Mouse (Mus musculus) gastrocnemius, postnatal 14 days (tissue): ENCODE data around the gene Vwf. TPM values are rescaled to one million over a fixed set of nuclear protein-coding genes. Genes with fewer than 3 reads are reported as not detected.

Experiments
- DNase-seq: peaks from one replicate; pipeline ENCODE4 v3.0.0; 2021; ENCODE audit warnings: mixed read lengths
- intact Hi-C: fragments of 180-260 bp; cut with DNase I; formaldehyde crosslinking; loops from one replicate; pipeline ENCODE4 v1.15.1; 2025; ENCODE audit warnings: low total_unique reads
- total RNA-seq, 2 experiments: library from RNA; stranded (reverse); gene quantifications; 2 replicates each; pipeline ENCODE4 v1.2.3; 2021

Gene Vwf
- total RNA-seq, 2 experiments from 2014 or later, result 25.4 to 29.5 TPM

- intact Hi-C loops, result no loop called here
- peak; percentile 91 for DNase-seq
These were observed 56.7 kb downstream of the Vwf start for GRCm38 (mm10) chr6:125603234-125603633.

DNA sequence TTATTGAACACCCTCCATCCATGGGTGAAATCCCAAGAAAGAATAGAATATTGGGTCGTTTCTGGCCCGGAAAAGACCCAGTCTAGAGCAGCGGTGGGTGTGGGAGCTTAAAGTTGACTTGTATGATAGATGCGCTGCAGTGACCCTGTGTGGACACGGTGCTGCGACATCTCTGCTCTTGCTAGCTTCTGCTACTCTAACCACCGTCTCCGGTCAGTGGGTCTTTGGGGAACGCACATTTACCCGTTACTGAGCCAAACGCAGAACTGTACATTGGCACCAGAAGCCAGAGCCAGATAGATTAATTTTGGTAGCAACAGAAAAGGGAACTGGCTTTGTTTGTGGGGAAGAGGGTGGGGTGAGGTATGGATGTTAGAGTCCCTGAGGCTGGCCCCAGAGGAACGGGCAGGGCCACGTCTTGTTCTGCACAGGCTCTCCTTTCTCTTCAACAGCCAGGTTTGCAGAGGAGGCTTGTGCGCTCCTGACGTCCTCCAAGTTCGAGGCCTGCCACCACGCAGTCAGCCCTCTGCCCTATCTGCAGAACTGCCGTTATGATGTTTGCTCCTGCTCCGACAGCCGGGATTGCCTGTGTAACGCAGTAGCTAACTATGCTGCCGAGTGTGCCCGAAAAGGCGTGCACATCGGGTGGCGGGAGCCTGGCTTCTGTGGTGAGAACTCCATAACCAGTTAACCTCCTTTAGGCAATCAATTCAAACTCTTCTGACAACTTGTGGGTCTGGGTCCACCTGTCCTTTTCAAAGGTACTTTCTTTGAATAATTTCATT lies 57.3 kb downstream of the Vwf start:
- DNase-seq, result no peak
- intact Hi-C loops, result no loop called here

GRCm38 (mm10) chr6:125604463-125605191 lies 58.1 kb downstream of the Vwf start:
- intact Hi-C loops, result no loop called here
- peak; percentile 60 for DNase-seq

DNA sequence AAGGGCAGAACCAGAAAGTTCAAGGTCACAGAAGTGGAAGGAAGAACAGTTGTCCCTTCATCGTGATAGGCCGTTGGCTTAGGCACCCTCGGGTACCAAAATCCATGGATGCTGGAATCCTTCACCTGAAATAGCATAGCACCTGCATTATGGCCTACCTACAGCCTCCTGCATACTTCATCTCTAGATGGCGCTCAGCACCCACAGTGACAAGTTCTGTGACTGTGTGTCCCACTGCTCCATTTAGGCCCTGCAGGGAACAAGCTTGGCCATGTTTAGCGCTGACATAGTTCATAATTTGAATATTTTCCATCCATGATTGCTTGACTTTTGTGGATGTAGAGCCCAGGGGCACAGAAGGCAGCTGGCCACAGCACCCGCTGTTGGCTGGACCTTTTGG lies 62.5 kb downstream of the Vwf start:
- DNase-seq, result no peak
- intact Hi-C loops, result no loop called here

DNA sequence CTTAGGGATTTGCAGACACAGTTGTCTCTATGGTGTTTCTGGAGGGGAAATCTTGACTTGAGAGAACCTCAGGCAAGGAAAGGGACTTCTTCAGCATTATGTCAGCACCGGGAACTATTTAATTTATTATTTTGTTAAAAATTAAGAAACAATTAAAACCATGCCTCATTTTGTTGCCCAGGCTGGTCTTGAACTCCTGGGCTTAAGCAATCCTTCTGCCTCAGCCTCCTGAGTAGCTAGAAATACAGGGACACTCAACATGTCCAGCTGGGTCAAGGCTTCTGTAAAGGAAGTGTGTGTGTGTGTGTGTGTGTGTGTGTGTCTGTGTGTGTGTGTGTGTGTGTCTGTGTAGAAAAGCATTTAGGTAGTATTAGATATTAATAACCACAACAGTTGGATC lies 71.3 kb downstream of the Vwf start:
- DNase-seq, result no peak
- intact Hi-C loops, result no loop called here

DNA sequence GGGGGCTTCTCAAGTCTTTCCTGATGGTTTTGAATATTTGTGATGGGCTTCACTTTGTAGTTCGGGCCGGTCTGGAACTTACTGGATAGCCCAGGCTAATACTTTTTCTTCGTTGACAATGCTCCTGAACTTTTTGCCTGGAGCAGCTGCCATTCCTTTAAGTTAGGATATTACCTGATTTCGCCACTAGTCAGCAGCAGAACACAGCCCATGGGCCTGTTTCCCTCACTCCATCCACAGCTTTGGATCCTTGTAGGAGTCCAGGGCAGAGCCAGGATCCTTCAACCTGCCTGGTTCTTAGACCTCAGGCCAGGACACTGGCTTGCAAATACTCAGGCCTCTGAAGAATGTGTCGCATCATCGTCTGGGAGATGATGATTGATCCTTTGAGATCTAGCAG lies 74.2 kb downstream of the Vwf start:
- intact Hi-C loops, result no loop called here
- DNase-seq, result no peak

- intact Hi-C loops, result no loop called here
- DNase-seq, result no peak
These were observed 75.9 kb downstream of the Vwf start for GRCm38 (mm10) chr6:125622434-125622833.

- no peak for DNase-seq
- intact Hi-C loops, result no loop called here
These were observed 93.9 kb downstream of the Vwf start for GRCm38 (mm10) chr6:125640486-125640885.

- intact Hi-C loops, result no loop called here
- DNase-seq, result no peak
These were observed 94.6 kb downstream of the Vwf start for GRCm38 (mm10) chr6:125641146-125641545.

DNA sequence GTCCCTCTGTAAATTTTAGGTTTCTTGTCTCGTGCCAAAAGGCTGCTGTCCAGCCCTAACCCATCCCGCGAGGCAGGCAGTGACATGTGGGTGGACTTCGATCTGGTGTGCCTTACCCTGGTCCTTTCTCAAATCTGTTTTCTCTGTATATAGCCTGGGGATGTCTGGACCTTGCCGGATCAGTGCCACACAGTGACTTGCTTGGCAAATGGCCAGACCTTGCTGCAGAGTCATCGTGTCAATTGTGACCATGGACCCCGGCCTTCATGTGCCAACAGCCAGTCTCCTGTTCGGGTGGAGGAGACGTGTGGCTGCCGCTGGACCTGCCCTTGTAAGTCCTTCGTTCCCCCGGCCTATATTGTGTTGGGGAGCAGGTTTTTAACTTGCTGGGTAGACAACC lies 102.4 kb downstream of the Vwf start:
- intact Hi-C loops, result no loop called here
- DNase-seq, result no peak

DNA sequence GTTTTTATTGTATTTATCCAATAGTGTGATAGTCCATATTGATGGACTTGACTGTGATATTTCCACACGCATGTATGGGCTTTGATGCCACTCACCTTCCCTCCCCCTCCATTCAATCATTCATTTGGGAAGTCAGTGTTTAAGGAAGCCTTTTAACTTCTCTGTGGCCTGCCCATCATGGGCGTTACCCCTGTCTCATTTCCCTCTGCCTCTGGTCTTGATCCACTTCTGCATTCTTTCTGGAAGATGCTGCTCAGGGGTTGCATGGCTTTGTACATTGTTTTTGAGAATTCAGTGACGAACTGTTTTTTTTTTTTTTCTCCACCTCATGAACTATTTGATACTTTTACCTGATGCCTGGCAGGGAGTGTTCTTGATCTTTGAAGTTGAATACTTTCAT lies 104.8 kb downstream of the Vwf start:
- intact Hi-C loops, result no loop called here
- DNase-seq, result no peak

DNA sequence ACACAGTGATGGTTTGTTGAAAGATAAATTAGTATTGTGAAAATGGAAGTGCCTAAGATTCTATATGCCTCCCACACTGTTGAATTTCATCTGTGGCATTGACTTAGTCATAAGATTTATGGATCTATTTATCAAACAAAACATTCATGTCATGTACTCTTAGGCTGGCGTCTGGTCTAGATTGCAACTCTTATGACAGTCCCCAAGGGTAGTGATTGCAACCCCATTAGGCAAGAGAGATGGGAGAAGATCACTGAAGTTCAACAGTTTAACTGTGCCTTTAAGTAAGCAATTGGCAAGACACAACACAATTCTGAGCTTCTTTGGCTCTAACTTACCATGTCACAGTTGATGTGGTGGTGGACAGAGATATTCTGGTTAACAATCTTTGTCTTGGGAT lies 106.8 kb downstream of the Vwf start:
- no peak for DNase-seq
- intact Hi-C loops, result no loop called here

GRCm38 (mm10) chr6:125656921-125657320 lies 110.3 kb downstream of the Vwf start:
- intact Hi-C loops, result no loop called here

DNA sequence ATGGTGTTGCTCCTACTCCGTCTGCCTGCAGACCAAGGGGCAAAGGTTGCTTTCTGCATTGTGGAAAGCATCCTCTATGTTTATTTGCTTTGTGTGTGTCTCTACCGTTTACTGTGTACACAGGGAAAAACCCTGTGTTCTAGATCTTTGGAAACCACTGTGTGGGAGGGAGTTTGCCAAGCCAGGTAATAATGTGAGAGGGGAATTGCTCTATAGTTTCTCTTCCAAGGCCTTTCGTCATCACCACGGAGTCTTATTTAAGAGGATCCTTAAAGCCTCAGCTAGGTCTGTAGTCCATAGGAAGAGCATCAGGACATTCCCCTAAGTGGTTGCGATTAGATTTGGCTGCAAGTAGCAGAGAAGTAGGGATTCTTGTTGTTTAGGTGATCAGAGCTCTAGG lies 111.4 kb downstream of the Vwf start:
- intact Hi-C loops, result no loop called here
- no peak for DNase-seq

More at GRCm38 (mm10) chr6:125656921-125657320, 110.3 kb downstream of the Vwf start:
- DNase-seq, result no peak

DNA sequence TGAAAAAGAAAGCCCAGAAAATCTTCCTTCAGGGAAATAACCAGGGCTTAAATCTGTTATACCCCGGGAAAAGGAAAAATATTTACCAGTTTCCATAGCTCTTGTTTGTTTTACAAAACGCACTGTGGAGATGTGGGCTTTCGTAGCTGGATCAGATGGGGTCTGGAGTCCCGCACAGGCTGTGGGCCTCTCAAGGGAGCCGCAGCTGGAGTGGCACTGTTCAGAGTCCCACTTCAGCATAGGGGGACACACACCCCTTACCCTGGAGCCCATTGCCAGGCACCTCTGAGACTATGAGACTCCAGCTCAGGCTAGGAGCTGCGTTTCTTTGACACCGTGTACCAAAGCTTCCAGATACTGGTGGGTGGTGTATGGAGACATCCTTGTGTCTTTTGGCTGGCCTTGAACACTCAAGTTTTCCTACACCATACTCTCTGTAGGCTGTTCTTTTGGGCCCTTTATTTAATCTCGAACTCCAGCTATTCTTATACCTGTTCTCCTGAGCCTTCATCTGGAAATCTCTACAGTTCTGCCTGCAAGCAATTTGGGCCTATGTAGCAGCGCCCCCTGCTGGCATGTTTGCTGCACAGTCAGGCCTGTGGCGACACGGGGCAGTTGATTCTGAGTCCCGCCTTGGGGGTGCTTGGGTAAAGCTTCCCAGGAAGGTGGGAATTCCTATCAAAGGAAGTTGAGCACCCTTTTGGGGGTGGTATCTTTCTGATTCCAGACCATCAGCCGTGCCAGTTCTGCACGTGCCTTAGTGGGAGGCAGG lies 114.7 kb downstream of the Vwf start:
- peak; percentile 78 for DNase-seq
- intact Hi-C loops, result loop anchor here (2.0 kb wide), 1 partner anchor 34 kb away; no protein-coding TSS in a partner anchor

DNA sequence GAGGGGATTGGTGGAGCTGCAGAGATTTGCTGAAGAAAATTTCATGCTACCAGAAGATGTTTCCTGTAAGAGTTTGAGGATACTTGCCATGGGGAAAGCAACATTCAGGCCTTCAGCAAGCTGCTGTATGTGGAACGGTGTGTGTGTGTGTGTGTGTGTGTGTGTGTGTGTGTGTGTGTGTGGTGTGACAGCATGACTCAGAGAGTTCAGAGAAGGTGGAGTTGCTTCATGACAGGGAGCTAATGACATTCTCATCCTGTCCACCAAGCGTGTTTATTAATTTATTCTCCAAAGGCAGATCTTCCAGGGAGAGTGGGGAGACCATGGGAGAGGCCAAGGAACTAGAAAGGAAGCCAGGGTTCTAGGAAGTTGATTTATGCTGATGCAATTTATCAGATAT lies 117.3 kb downstream of the Vwf start:
- intact Hi-C loops, result no loop called here
- no peak for DNase-seq

GRCm38 (mm10) chr6:125671835-125672234 lies 125.3 kb downstream of the Vwf start:
- no peak for DNase-seq
- intact Hi-C loops, result no loop called here

DNA sequence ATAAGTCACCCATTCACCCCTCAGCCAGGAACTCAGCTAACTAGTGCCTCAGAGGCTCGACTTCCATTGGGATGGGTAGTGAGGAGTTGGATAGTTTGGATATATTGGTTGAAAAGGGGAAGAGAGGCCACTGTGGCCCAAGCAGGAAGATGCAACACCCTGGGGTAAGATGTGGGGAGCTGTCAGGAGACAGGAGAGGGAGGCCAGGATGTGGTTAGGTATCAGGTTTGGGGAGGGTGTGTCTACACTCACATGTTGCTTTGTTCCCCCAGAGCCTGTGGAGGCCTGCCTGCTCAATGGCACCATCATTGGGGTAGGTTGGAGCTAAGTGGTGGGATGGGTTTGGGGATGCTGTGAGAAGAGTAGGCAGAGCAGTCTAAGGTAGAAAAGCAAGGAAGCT lies 131.9 kb downstream of the Vwf start:
- intact Hi-C loops, result no loop called here
- no peak for DNase-seq

- no peak for DNase-seq
- intact Hi-C loops, result no loop called here
These were observed 134.0 kb downstream of the Vwf start for GRCm38 (mm10) chr6:125680613-125681012.

GRCm38 (mm10) chr6:125685420-125685819 lies 138.8 kb downstream of the Vwf start:
- no peak for DNase-seq
- intact Hi-C loops, result no loop called here
